Mouse (Mus musculus): ENCODE results near the gene Poldip2. TPM values are rescaled to one million over a fixed set of nuclear protein-coding genes. Genes with fewer than 3 reads are reported as not detected.

Poldip2 gene
- total RNA-seq, 2 experiments from 2014 or later = 113 to 118 TPM

Other genes with a start within 250 kb of the Poldip2 start
- 1 to 10 TPM in 1 of 2 experiments, under 1 TPM in 1; 0.72 to 1.1 TPM for gene BC030499, start 221.4 kb upstream of the Poldip2 start, total RNA-seq (2021)
- 1 to 10 TPM; 5.2 to 6.2 TPM for gene Spag5, start 210.7 kb upstream of the Poldip2 start, total RNA-seq (2021)
- 100 to 1,000 TPM; 109 to 113 TPM for gene Aldoc, start 189.2 kb upstream of the Poldip2 start, total RNA-seq (2021)
- gene Pigs, start 183.8 kb upstream of the Poldip2 start, total RNA-seq (2021) = 10 to 100 TPM; 52.9 to 59.9 TPM
- gene Unc119, start 168.7 kb upstream of the Poldip2 start, total RNA-seq (2021) = 10 to 100 TPM; 51.8 to 57.5 TPM
- gene Foxn1, start 125.6 kb upstream of the Poldip2 start, total RNA-seq (2021) = not detected
- gene Slc13a2, start 90.0 kb upstream of the Poldip2 start, total RNA-seq (2021) = not detected
- gene Slc46a1, start 46.5 kb upstream of the Poldip2 start, total RNA-seq (2021) = 10 to 100 TPM in 1 of 2 experiments, 1 to 10 TPM in 1; 7.6 to 11.8 TPM
- gene Sarm1, start 14.4 kb upstream of the Poldip2 start, total RNA-seq (2021) = 10 to 100 TPM; 69.3 to 71.4 TPM
- gene Vtn, start 13.1 kb upstream of the Poldip2 start, total RNA-seq (2021) = 10 to 100 TPM; 60.0 to 67.3 TPM
- under 1 TPM; 0.26 to 0.30 TPM for gene Sebox, start 8.7 kb upstream of the Poldip2 start, total RNA-seq (2021)
- gene Tmem199, start within 50 bp of the Poldip2 start, total RNA-seq (2021) = 10 to 100 TPM; 35.6 to 35.7 TPM
- gene Tnfaip1, start 24.1 kb downstream of the Poldip2 start, total RNA-seq (2021) = 10 to 100 TPM; 54.5 to 59.7 TPM
- gene Ift20, start 24.2 kb downstream of the Poldip2 start, total RNA-seq (2021) = 10 to 100 TPM; 54.6 to 59.7 TPM
- gene Tmem97, start 38.6 kb downstream of the Poldip2 start, total RNA-seq (2021) = 10 to 100 TPM; 26.5 to 31.1 TPM
- 10 to 100 TPM; 49.3 to 52.0 TPM for gene Nlk, start 185.2 kb downstream of the Poldip2 start, total RNA-seq (2021)
- 10 to 100 TPM; 16.8 to 17.5 TPM for gene Ccnq, start 239.5 kb downstream of the Poldip2 start, total RNA-seq (2021)